Mouse (Mus musculus) forebrain, embryonic 11.5 days (tissue): Measurements from ENCODE around the gene Large1. TPM values are rescaled to one million over a fixed set of nuclear protein-coding genes. Genes with fewer than 3 reads are reported as not detected.

Source experiments
- ATAC-seq: fragments of 200-750 bp; cut with Nextera tagmentation; replicated peaks from 2 replicates; pipeline ENCODE4 v1.8.0; 2017; ENCODE audit warnings: moderate TSS enrichment; ENCODE audit not compliant: low FRiP score
- DNase-seq: peaks from one replicate; pipeline ENCODE4 v3.0.0-alpha.2; 2017; ENCODE audit warnings: low spot score
- H3K27ac ChIP-seq: fragments of 300-500 bp; sonication (generic); 2 replicates; pipeline ENCODE4 v1.5.1; 2014; ENCODE audit warnings: low read depth, low read length
- H3K27me3 ChIP-seq: fragments of 300-500 bp; sonication (generic); 2 replicates; pipeline ENCODE4 v1.6.1; 2014; ENCODE audit warnings: mild to moderate bottlenecking, low read length, mixed read lengths; ENCODE audit not compliant: control insufficient read depth, insufficient read depth
- H3K36me3 ChIP-seq: fragments of 300-500 bp; sonication (generic); 2 replicates; pipeline ENCODE4 v1.6.1; 2014; ENCODE audit warnings: mild to moderate bottlenecking, low read length, moderate library complexity, mixed read lengths; ENCODE audit not compliant: control insufficient read depth, insufficient read depth
- H3K4me1 ChIP-seq: fragments of 300-500 bp; sonication (generic); replicated peaks from 2 replicates; pipeline ENCODE4 v1.6.1; 2014; ENCODE audit warnings: low read length, mixed read lengths; ENCODE audit not compliant: control insufficient read depth, insufficient read depth
- H3K4me2 ChIP-seq: fragments of 300-500 bp; sonication (generic); 2 replicates; pipeline ENCODE4 v1.6.1; 2014; ENCODE audit warnings: low read depth, mild to moderate bottlenecking, low read length, moderate library complexity, mixed read lengths; ENCODE audit not compliant: severe bottlenecking
- H3K4me3 ChIP-seq: fragments of 300-500 bp; sonication (generic); 2 replicates; pipeline ENCODE4 v1.5.1; 2014; ENCODE audit warnings: low read depth, low read length
- H3K9ac ChIP-seq: fragments of 300-500 bp; sonication (generic); 2 replicates; pipeline ENCODE4 v1.6.1; 2014; ENCODE audit warnings: low read length
- H3K9me3 ChIP-seq: fragments of 300-500 bp; sonication (generic); 2 replicates; pipeline ENCODE4 v1.6.1; 2016; ENCODE audit warnings: low read length, mixed read lengths; ENCODE audit not compliant: control insufficient read depth
- WGBS: fragments of 180-500 bp; shearing (Covaris S2); extraction: QIAGEN DNeasy Blood & Tissue Kit; methylation state at CpG from one replicate; pipeline ENCODE4 v1.1.7; 2014; 5-methylcytosine and 5-hydroxymethylcytosine counted together
- polyA plus RNA-seq: library from polyadenylated mRNA; unstranded; fragments of >200 nt; fragmentation: Nextera tagmentation; extraction: Ambion mirVana; gene quantifications from 2 replicates; pipeline ENCODE4 v1.2.1, GENCODE M21; 2014

The Large1 gene
- polyA plus RNA-seq, 1 experiment from 2014 or later, result 9.4 TPM

GRCm38 (mm10) chr8:73054726-73055125, 298.6 kb downstream of the Large1 start:
- H3K4me1 ChIP-seq, result no peaks in the 10 kb centered on the region

DNA sequence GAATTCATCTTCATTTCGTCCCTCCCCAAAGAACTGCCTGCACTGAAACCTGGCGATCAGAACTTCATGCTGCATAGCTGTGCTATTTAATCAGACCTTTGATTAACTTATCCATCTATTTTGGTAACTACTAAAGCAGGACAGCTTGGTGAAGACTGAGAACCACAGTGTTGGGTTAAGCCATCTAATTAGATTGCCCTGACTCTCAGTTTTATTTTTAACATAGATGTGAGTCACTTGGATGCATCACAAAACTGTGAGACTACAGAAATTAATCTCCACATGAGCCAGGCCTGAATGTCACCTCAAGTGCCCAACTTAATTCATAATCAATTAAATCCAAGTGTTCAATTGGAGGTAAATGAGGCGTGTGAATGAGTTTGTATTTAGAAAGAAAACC, 299.5 kb downstream of the Large1 start:
- WGBS, result 79% methylated on average over 3 of the region's 3 CpGs
- ATAC-seq, result no peak
- Histone ChIP-seq H3K27me3 (no peaks in the 10 kb centered on the region), H3K36me3 (no peaks in the 10 kb centered on the region), H3K4me3 (no peak overlapping the region), H3K4me1 (no peaks in the 10 kb centered on the region), H3K9ac (no peak overlapping the region), H3K27ac (no peak overlapping the region), H3K4me2 (no peak overlapping the region), H3K9me3 (no peaks in the 10 kb centered on the region)
- no peak for DNase-seq

More at GRCm38 (mm10) chr8:73054726-73055125, 298.6 kb downstream of the Large1 start:
- H3K4me3 ChIP-seq, result no peak overlapping the region
- 85% methylated on average over 1 of the region's 1 CpGs for WGBS
- H3K9ac ChIP-seq, result no peak overlapping the region
- H3K27ac ChIP-seq, result no peak overlapping the region
- H3K36me3 ChIP-seq, result no peaks in the 10 kb centered on the region
- DNase-seq (no peak), ATAC-seq (no peak)
- H3K4me2 ChIP-seq, result no peak overlapping the region
- no peaks in the 10 kb centered on the region for H3K27me3 ChIP-seq
- H3K9me3 ChIP-seq, result no peaks in the 10 kb centered on the region

GRCm38 (mm10) chr8:73052414-73052813, 300.9 kb downstream of the Large1 start:
- H3K4me3 ChIP-seq, result no peak overlapping the region
- no peaks in the 10 kb centered on the region for H3K27me3 ChIP-seq
- no peak for DNase-seq
- H3K9ac ChIP-seq, result no peak overlapping the region
- H3K9me3 ChIP-seq, result no peaks in the 10 kb centered on the region
- no peak overlapping the region for H3K4me2 ChIP-seq
- ATAC-seq, result no peak
- no peaks in the 10 kb centered on the region for H3K36me3 ChIP-seq
- H3K4me1 ChIP-seq, result no peaks in the 10 kb centered on the region
- no peak overlapping the region for H3K27ac ChIP-seq
- 93% methylated on average over 1 of the region's 1 CpGs for WGBS

GRCm38 (mm10) chr8:73048136-73048535, 305.2 kb downstream of the Large1 start:
- H3K27ac ChIP-seq, result no peak overlapping the region
- no peaks in the 10 kb centered on the region for H3K27me3 ChIP-seq
- no peaks in the 10 kb centered on the region for H3K4me1 ChIP-seq
- H3K4me2 ChIP-seq, result no peak overlapping the region
- ATAC-seq, result no peak
- H3K9me3 ChIP-seq, result no peaks in the 10 kb centered on the region
- no peak for DNase-seq
- 93% methylated on average over 3 of the region's 3 CpGs for WGBS
- H3K36me3 ChIP-seq, result no peaks in the 10 kb centered on the region
- no peak overlapping the region for H3K9ac ChIP-seq
- H3K4me3 ChIP-seq, result no peak overlapping the region

DNA sequence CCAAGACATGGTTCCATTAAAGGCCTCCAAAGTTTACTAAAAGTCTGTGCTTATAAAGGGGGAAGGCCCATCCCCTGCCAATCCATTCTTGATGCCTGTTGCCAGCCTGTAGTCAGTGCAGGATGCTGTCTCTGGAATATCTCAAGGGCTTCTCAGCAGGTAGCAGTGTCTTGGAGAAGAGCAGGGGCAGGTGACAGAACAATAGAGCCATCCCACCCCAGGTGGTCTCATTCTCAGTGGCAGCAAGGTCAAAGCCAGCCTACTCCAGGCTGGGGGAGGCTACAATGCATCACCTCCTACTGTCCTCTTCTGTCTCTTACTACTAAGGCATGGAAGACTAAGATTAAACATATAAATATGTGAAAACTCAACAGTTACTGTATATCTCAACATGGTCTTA, 323.6 kb downstream of the Large1 start:
- Histone ChIP-seq H3K9me3 (no peaks in the 10 kb centered on the region), H3K27ac (no peak overlapping the region), H3K4me3 (no peak overlapping the region), H3K4me1 (no peaks in the 10 kb centered on the region), H3K27me3 (no peaks in the 10 kb centered on the region), H3K36me3 (no peaks in the 10 kb centered on the region), H3K9ac (no peak overlapping the region), H3K4me2 (no peak overlapping the region)
- DNase-seq (no peak), ATAC-seq (no peak)

GRCm38 (mm10) chr8:73018241-73018640, 335.1 kb downstream of the Large1 start:
- Histone ChIP-seq H3K36me3 (no peaks in the 10 kb centered on the region), H3K27me3 (no peaks in the 10 kb centered on the region)
- no peak for ATAC-seq

GRCm38 (mm10) chr8:73017601-73018000, 335.7 kb downstream of the Large1 start:
- WGBS, result 89% methylated on average over 1 of the region's 1 CpGs

More at GRCm38 (mm10) chr8:73018241-73018640, 335.1 kb downstream of the Large1 start:
- H3K9ac ChIP-seq, result no peak overlapping the region
- 82% methylated on average over 1 of the region's 1 CpGs for WGBS
- no peaks in the 10 kb centered on the region for H3K4me1 ChIP-seq
- DNase-seq, result no peak
- no peak overlapping the region for H3K4me3 ChIP-seq
- no peaks in the 10 kb centered on the region for H3K9me3 ChIP-seq
- H3K4me2 ChIP-seq, result no peak overlapping the region
- H3K27ac ChIP-seq, result no peak overlapping the region

DNA sequence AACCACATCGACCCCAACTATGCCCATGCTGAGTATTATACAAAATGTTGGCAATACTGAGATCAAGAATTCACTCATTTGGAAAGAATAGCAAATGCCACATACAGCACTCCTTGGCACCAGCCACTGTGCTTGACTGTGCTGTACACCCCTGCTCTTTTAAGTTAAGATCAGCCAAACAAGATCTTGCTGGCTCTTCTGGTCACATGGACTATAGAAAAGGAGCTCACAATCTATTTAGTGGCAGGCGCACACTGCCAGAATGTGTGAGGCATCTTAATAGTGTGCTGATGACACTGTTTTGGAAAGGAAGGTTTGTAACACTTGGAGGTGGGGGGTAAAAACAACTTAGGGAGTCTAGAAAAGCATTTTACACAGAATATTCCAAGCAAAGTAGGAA, 337.0 kb downstream of the Large1 start:
- Histone ChIP-seq H3K4me3 (no peak overlapping the region), H3K27ac (no peak overlapping the region), H3K27me3 (no peaks in the 10 kb centered on the region), H3K9me3 (no peaks in the 10 kb centered on the region), H3K36me3 (no peaks in the 10 kb centered on the region), H3K9ac (no peak overlapping the region), H3K4me2 (no peak overlapping the region), H3K4me1 (no peaks in the 10 kb centered on the region)
- ATAC-seq (no peak), DNase-seq (no peak)
- WGBS, result 92% methylated on average over 2 of the region's 2 CpGs

More at GRCm38 (mm10) chr8:73017601-73018000, 335.7 kb downstream of the Large1 start:
- ATAC-seq, result no peak
- no peak for DNase-seq
- H3K9me3 ChIP-seq, result no peaks in the 10 kb centered on the region
- no peaks in the 10 kb centered on the region for H3K4me1 ChIP-seq
- H3K9ac ChIP-seq, result no peak overlapping the region
- H3K36me3 ChIP-seq, result no peaks in the 10 kb centered on the region
- no peak overlapping the region for H3K4me2 ChIP-seq
- no peak overlapping the region for H3K4me3 ChIP-seq
- H3K27ac ChIP-seq, result no peak overlapping the region
- no peaks in the 10 kb centered on the region for H3K27me3 ChIP-seq

- WGBS, result 73% methylated on average over 2 of the region's 2 CpGs
- H3K4me1 ChIP-seq, result no peaks in the 10 kb centered on the region
- H3K9me3 ChIP-seq, result no peaks in the 10 kb centered on the region
- no peak overlapping the region for H3K4me2 ChIP-seq
- H3K36me3 ChIP-seq, result no peaks in the 10 kb centered on the region
- DNase-seq, result no peak
- H3K4me3 ChIP-seq, result no peak overlapping the region
- no peak overlapping the region for H3K27ac ChIP-seq
- no peaks in the 10 kb centered on the region for H3K27me3 ChIP-seq
- H3K9ac ChIP-seq, result no peak overlapping the region
- no peak for ATAC-seq
Measured at GRCm38 (mm10) chr8:73007489-73007888, 345.9 kb downstream of the Large1 start.
